Mouse (Mus musculus): Measurements from ENCODE around the gene Bloc1s4.

Gene Bloc1s4

DNA sequence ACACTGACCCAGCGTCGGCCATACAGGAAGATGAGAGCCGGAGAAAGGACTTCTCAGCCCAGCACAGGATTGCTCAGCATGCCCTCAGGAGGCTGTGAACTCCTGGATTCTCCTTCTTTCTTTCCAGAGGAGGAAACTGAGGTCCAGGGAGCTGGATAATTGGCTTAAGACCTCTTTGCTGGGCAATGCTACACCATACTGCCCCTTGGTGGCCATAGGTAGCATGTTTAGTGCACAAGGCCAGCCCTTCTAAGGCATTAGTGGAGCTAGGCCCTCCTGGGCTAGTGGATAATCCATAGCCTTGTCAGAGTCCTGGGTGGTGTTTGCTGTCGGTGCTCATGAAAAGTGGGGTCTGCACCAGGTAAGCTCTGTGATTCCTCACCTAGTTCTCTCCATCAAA, 8.6 kb downstream of the Bloc1s4 start:
- DNase-seq = peak; percentile 48

DNA sequence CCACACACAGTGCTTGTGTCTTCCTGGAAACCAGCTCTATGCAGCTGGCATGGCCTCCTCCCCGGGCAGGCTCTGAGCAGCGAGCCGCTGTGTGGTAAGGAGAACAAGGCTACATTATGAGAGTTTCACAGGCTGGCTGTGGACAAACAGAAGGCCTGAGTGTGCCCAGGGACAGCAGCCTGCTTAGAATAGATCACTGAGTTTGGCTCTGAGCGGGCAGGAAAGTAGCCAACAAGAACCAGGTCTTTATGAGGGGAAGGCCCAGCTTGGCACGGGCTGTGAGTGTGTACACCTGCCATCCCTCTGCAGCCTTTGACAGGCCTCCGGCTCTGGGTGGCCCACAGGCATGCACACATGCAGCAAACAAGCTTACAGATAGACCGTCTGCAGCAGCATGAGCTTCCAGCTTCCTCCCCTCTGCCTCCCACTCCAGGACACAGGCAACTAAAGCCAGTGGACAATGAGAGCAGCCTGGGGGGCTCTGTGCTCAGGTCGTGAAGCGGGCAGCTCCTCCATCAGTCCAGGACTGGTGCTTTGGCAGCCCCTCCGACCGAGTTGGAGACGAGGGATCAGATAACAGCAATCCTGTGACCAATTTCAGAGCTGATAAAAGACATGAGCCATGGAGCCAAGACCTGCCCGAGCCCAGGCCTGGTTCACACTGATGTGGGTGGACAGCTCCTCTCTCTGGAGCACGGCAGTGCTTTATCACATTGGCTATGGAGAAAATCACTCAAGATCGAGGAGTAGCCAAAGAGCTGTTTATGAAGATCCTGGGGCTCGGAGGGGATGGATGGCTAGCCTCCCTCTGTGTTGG, 9.4 kb downstream of the Bloc1s4 start:
- no peak for DNase-seq

DNA sequence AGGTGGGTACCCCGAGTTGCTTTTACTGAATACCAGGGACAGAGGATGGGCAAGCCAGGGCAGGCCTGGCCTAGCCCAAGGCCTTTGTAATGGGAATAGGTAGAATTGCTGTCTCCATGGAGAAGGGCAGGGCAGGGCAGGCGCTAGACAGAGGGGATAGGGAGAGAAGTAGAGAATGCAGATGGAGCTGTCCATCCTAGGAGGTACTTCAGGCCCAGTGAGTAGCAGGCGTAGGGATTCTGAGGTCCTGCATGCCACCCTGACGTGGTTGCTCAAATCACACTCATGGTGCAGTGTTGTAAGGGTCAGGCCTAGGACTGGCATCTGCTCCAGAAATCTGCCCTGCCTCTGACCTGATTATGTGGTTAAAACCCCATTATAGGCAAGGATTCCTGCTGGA, 10.7 kb downstream of the Bloc1s4 start:
- no peak for DNase-seq

DNA sequence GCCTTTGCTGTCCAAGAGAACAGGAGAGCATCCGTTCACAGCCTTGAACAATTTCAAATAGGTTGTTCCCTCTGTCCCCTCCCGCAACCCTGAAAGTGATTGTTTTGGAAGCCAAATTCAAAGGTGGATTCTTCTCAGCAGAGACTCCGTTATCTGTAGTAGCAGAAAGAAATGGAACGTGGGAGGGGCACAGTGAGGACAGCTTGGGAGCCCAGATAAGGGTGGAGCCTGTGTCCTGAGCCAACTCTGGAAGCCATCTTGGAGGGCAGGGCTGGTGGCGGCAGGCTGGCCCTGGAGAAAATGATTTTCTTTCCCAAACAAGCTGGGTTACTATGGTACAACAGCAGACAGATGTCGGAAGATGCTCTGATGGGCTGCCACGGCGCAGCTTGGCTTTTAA, 12.4 kb downstream of the Bloc1s4 start:
- no peak for DNase-seq

DNA sequence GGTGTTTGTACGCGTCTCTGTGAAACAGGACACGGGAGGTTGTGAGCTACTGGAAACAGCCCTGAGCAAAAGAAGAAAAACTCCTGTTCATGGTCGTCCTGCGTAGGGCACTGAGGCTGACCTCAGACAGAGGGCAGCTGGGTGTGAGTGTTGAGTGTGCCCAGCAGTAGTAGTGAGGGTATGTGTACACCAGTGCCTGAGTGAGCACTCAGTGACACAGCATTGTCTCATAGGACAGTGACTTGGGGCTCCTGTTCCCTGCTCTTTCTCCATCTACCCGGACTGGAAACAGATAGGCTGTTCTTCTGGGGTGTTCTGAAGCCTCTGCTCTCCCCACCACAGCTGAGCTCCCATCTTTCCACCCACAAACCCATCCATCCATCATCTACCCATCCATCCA, 13.3 kb downstream of the Bloc1s4 start:
- no peak for DNase-seq

DNA sequence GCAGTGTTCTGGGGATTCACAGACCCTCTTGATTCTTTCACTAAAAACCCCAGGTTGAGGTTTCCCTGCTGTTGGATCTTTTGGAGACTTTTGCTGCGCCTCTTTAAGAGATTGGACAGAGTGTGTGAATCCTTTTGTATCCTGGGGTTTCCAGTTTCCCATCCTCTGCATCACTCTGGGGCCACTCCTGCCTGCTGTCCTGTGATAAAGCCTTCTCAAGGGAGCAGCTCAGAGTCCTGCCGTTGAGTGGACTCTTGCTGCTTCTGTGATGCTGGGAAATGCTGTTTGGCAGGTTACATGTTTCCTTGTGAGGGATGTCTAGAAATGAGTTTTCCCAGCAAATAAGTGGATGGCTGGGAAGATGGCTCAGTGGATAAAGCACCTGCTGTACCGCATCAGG, 15.0 kb downstream of the Bloc1s4 start:
- no peak for DNase-seq

DNA sequence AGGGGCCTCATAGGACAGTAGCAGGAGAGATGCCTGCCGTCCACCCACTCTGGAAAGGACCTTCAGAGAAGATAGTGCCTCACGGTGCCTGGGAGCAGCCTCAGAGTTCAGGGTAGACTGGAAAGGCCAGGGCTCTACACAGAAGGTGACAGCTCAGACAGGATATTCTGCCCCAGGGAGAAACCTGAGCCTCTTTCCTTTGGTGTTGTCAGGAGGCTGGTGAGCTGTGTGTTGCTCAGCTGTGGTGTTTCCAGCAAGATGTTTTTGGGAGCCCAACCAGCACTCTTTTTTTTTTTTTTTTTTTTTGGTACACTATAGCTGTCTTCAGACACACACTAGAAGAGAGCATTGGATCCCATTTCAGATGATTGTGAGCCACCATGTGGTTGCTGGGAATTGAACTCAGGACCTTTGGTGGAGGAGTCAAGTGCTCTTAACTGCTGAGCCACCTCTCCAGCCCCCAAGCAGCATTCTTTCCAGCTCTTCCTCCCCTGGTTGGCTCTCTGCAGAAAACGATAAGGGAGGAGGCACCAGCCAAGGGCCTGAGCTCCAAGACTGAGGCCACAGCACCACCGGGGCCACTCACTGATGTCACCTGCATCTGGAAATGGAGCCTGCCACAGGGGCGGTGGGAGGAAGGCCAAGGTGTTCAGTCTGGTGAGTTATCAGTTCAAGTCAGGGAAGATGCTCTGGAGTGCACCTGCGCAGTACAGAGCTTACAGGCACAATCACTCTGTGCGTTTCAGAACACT, 16.4 kb downstream of the Bloc1s4 start:
- DNase-seq = no peak

DNA sequence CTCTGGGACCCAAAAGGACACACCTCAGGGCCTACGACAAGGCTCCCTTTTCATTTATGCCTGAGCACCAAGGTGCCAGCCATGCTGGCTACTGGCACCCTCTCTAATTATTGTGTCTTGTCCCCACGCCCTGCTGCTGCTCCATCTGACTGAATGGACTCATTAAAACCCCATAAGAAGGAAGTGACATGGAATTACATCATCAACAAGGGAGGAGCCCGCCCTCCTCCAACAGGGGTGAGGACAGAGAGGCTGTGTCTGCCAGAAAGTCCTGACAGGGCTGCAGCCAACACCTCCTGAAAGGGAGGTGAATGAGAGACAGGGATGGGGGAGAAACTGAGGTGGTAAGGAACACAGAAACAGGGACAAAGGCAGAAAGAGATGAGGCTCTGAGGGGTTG, 17.8 kb downstream of the Bloc1s4 start:
- no peak for DNase-seq

DNA sequence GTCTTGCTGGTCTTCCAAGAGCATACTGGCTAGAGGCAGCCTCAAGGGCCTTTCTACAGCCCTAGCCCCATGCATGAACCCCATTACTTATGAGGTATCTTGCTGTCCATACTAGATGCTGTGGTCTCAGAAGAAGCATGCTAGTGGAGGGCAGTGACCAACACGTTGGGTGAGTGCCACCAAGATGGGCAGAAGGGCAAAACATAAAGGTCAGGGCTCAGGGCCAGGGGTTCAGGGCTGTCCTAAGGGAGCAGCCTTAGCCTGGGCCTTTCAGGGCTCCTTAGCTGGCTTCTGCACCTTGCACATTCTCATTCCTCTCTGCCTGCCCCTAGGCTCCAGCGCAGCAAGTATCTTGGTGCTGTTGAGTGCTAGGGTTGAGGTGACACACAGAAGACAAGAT, 18.5 kb downstream of the Bloc1s4 start:
- no peak for DNase-seq

DNA sequence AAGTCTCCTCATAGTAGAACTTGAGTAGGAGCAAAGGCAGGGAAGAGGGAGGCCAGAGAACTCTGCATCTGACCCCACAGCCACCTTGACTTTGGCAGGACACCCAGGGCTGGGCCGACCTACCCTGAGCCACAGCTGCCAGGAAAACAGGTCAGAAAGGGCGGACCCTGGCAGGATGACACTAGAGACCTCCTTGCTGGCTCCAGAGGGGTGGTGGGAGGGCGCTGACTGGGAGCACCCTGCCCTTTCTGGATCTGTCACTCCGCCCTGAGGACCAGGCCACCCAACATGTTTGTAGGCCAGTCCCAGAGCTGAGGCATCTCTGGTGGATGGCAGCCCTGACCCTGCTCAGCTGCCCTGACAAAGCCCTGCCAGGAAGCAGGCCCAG, 19.4 kb downstream of the Bloc1s4 start:
- DNase-seq = no peak

DNA sequence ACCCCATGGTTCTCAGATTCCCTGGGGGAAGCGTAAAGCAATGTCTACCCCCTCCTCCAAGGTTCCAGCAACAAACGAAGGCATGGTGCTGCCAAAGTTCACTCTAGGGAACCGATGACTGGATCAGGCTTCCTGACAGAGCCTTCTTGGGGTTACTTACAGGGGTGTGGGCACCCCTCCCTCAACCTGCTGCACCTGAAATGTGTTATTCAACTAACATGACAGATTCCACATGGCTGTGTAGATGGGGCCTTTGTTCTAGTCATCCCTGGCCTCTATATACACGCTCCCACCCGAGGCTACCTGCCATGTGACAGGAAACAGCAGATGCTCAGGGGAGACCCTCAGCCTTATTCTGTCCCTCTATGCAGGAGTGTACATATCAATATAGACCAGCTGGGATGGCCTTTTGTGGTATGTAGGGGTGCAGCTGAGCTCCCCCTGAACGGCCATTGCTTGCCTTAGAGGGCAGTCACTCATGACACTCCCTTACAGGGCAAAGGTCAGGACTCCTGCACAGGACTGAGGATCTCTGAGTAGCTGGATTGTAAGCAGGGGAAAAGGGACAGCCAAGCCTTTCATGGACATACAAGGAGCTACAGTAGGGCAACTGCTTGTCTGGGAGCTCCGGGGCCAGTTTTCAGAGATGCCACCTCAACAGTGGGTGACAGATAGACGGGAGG, 19.9 kb downstream of the Bloc1s4 start:
- no peak for DNase-seq

DNA sequence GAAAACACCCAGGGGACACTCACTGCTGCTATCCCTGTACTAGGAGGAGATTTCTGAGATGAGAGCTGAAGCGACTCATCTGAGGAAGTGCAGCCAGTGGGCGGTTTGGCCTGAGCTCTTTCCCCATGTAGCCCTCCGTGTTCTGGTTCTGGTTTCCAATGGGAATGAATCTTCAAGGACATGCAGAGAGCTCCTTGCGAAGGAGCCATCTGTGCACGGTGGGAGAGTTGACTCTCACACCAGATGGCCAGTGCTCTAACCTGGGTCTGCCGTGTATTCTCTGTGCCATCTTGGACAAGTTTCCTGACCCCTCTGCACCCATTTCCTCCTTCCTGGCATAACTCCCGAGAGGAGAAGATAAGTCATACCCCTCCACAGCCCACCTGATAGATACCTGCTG, 20.7 kb downstream of the Bloc1s4 start:
- DNase-seq = no peak

DNA sequence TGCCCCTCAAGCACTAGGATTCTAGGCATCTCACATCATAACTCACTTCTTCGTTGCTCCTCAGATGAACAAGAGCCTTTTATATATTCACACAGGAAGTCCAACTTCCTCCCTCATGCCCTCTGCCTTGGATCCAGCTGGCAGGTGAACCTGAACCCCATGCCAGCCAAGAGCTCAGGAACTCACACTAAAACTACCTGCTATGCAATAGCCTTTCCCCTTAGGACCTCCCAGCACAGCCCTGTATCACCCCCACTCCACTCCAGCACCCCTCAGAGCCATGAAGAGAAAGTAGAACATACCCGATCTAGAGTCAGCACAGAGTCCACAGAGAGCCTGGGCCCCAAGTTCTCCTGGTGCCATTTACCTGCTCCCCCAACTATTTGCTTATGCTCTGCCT, 21.3 kb downstream of the Bloc1s4 start:
- no peak for DNase-seq

DNA sequence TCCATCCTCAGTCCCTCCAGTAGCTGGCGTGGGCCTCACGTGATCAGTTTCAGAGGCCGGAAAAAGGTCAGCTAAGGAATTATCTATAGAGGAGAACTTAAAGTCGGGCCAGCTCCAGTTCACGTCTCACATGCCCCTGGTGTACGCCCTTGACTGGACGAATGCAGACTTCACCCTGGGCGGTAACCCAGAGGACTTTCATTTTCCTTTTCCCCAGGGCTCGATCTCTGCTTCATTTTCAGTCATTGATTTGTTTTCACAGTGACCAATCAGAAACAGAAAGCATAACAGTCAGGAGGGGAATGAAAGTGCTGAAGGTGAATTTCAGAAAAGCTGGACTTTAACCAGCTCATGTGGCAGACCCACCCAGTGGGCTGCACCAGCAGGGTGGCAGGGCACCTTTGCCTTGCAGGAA, 22.1 kb downstream of the Bloc1s4 start:
- peak; percentile 53 for DNase-seq

DNA sequence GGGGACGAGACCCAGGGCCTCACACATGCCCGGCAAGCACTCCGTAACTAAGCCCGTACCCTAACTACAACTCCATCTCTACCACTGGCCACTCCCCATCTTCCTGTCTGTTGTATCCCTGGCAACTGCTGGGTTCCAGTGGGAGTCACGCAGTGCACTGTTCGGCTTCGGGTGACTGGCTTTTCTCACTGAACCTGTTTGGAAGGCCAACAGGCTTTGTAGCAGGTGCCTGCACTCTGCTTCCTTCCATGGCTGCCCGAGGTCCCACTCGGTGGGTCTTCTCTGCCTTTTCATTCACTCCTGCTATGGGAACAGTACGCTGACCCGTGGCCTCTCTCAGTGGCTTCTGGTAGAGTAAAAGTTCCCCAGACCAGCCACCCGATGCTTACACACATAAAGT, 22.6 kb downstream of the Bloc1s4 start:
- DNase-seq = peak; percentile 33

DNA sequence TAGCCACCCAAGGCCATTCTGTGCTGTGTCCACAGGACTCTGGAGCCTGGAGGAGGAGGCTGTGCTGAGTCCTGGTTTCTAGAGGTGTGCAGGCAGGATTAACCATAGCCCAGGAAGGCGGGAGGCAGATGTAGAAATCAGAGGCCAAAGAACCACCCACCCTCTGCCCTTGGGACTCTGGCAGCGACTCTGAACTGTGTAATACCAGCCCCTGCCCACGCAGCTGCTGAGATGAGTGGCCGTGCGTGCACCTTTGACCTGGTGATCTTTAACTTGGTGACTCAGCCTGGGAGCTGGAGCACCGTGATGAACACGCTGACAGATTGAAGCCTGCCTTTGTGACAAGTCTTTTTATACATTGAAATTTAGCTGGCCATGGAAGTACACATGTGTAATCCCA, 24.2 kb downstream of the Bloc1s4 start:
- peak; percentile 82 for DNase-seq

DNA sequence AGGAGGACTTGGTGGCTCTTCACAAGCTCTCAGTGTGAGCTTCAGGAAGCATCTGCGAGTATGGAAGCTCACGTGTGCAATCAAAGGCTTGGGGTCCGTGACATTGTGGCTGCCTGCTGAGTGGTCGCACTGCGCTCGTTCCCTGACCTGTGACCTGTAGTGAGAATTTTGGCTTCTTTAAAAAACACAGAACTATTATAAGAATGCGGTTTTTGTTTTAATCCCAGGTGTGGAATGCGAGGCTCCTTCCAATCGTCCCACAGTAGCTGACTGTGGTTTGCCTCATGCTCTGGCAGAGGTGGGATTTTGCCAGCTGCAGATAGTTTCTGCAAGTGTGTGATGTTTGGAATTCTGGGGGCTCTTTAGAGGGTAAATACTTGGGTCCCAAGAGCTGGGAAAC, 25.1 kb downstream of the Bloc1s4 start:
- no peak for DNase-seq

DNA sequence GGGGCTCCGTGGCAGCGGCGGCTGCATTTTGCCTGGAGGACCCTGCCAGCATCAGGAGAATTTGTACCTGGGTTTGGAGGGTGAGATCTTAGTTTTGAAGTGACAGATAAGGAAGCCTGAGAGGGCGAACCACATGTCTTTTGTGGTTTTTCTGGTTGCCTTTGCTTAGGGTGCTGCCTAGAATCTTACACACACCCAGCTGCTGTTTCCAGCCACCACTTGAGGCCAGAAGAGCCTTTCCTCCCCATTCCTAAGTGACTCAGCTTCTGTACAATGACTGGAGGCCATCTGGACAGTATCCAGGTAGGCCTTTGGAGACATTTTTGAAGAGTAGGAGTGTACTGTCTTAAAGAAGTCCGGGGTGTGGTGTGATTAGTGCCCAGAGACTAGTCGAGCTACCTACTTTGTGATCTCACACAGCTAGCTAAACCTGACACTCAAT, 26.0 kb downstream of the Bloc1s4 start:
- no peak for DNase-seq

DNA sequence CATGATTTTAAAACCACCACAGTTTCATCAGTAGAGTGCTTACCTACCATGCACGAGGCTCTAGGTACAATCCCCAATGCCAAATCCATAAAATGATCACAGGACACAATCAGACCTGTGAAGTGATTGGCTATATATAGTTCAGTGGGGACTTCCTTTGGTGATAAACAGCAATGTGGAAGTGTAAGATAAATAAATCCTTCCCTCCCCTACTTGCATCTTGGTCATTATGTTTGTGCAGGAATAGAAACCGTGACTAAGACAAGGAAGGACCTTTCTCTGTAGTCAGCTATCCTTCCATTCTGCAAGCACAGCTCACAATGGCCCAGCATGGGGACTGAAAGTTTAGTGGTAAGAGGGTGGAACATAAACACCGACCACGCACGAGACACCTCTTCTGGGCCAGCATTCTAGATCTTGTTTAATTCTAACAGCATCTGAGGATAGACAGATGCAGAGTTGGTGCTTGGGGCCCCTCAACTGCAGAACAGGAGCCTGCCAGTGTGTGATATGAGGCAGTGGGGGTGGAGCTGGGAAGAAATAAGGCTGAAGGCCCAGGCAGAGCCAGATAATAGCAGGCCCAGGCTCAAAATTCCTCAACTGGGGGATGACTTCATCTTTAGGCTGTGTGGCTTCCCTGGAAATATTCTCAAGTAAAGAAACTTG, 27.6 kb downstream of the Bloc1s4 start:
- DNase-seq = no peak

DNA sequence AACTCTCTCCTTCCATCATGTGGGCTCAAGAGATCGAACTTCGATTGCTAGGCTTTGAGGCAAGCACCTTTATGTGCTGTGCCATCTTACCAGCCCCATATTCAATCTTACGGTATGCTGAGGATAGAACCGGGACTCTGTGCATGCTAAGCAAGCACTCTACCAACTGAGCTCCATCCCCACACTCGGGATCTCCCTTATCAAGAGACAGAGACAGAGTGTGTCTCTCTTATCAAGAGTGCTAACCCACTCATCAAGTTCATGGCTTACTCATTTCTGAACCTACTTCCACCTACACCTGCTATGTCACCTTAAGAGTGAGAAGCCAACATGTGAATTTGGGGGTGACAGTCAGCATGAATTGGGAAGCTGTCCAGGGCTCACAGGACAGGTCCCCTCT, 28.2 kb downstream of the Bloc1s4 start:
- no peak for DNase-seq

DNA sequence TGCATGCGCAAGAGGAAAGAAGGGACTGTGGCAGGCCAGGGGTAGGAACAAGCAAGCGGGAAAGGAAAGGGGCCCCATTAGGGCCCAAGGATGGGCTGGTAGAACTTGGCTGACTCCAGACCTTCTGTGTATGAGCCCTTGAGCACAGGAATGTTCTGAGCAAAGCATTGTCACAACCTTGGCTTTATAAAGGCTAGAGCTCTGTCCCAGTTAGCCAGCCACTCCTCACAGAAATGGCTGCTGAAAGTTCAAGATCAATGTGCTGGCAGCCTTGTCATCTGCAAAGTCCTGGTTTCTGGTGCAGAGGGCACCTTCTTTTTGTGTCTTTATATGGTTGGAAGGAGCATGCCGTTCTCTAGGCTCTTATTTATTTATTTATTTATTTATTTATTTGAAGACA, 28.8 kb downstream of the Bloc1s4 start:
- no peak for DNase-seq

DNA sequence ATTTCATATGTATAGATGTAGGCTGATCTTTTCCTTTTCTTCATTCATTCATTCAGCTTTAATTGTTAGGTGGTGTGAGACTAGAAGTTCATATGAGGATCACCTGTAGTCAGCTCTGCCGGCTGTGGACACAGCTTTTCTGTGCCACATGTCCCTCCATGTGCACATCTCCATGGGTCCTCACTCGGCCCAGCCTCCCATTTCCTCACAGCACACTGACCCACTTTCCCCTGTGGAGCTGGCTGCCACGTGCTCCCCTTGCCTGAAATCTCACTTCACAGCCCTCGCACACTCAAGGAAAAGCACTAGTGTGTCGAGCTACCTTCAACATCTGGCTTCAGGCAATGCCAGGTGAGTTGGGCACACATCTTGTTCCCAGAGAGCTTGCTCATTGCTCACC, 29.3 kb downstream of the Bloc1s4 start:
- no peak for DNase-seq

DNA sequence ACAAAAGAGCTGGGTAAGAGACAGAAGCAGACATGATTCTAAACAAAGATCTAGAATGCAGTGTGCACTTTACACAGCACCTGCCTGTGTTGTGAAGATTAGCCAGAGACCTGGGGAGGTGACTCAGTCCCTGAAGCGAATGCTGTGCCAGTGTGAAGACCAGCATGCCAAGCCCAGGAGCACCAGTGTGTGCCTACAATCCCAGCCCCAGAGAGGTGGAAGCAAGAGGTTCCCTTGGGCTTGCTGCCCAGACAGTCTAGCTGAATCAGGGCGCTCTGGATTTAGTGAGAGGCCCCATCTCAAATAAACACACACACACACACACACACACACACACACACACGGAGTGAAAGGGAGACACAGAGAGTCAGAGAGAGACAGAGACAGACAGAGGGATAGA, 30.6 kb downstream of the Bloc1s4 start:
- no peak for DNase-seq
